Mouse (Mus musculus) CD4-positive, CD25-positive, alpha-beta regulatory T cell, adult 2 months (primary cell): ENCODE data around the gene 1700088E04Rik.

Experiments
- DNase-seq: peaks from one replicate; pipeline ENCODE4 v3.0.0-alpha.2; 2012; ENCODE audit warnings: low read depth, low spot score

The 1700088E04Rik gene

GRCm38 (mm10) chr15:79099456-79099855 is 41.6 kb downstream of the 1700088E04Rik start:
- no peak for DNase-seq

- DNase-seq, result no peak
Measured at GRCm38 (mm10) chr15:79098868-79099267, 42.2 kb downstream of the 1700088E04Rik start.

- DNase-seq, result no peak
Measured at GRCm38 (mm10) chr15:79098220-79098619, 42.8 kb downstream of the 1700088E04Rik start.

GRCm38 (mm10) chr15:79097611-79098025 is 43.4 kb downstream of the 1700088E04Rik start:
- no peak for DNase-seq

DNA sequence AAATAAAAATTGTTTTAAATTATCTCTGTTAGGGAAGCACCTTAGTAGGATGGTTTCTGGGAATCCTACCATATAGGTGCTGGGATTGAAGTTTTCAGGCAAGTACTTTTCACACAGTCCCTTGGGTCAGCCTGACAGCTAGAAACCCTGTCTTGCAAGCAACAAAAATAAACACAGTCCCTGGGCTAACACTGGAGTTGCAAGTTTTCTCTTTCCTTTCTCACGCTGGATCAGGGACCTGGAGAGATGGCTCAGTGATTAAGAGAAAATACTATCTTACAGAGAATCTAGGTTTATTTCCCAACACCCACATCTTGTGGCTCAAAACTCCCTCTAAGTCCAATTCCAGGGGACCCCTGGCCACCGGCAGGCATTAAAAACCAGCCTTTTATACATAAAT is 43.9 kb downstream of the 1700088E04Rik start:
- DNase-seq, result no peak

GRCm38 (mm10) chr15:79096556-79096955 is 44.5 kb downstream of the 1700088E04Rik start:
- DNase-seq, result no peak

DNA sequence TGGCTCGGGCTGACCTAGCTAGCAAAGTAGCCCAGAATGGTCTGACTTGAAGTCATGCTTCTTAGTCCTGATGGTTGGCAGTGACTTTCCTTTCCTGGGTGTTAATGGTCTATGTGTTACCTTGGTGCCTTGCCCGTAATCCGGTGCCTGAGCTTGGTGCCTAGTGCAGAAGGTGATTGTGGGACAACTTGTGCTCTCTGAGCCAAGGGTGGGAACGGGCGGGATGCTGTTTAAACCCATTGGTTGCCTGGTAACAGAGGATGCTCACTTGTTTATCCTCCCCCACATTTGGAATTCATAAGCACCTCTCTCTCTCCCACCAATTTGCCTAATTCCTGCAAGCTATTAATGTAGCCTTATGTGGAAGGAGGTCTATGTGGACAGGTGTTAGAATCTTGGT is 45.6 kb downstream of the 1700088E04Rik start:
- DNase-seq, result no peak

DNA sequence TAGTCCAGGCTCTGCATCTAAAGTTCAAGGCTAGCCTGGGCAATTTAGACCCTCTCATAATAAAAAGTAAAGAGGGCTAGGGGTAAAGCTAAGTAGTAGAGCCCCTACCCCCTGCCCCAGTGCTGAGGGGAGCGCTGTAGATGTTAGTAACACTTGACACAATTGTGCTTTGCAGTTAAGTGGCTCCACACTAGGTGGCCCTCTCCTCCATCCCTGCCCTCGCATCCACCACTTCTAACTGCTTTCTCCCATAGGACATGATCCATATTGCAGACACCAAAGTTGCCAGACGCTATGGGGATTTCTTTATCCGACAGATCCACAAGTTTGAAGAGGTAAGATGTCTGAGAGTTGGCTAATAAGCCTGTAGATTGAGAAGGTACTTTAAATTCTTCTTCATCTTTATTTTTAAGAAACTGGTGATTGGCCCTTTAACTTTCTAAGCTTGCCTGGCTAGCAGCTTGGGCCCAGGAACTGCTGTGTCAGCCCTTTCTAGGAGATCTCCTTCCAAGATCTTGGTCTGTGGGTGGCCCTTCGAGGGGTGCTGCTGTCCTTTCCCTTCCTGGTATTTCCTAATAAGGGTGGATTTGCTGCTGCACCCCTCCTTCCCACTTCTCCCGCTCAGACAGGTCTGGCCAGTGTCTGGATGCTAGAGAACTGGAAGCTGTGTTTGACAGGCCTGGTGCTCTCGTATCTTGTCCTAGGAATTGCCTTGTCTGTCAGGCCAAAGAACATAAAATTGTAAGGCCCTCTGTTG is 47.8 kb downstream of the 1700088E04Rik start:
- DNase-seq, result no peak

DNA sequence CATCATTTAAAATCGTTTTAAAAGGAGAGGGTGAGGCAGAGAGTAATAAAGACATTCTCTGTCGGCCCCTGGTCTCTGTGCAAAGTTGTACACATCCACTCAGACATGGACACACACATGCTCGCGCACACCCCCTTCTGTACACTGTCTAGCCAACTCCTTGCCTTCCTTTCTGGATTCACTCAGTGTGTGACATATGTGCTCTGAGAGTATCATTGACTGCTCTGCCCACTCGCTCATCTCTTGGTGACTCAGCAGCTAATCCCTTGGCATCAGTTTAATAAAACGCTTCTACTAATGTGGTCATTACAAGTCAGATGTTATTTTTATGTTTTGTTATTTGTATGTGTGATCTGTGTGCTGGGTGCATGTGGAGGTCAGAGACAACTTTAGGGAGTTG is 48.8 kb downstream of the 1700088E04Rik start:
- DNase-seq, result no peak

DNA sequence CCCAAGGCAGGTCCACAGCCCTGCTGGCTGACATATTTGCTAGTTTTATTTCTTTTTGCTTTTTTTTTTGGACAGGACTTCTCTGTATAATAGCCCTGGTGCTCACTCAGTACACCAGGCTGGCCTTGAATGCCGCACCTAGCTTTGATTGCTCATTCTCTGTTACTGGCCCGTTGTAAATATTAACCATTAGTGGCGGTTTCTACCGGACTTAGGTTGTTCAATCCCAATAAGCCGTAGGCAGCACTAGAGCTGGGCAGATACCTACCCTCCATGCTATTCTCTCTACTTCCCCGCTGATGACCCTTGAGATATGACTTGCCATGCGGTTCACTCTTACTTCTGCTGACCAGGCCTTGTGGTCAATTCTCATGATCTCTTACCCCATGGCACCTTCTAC is 61.5 kb downstream of the 1700088E04Rik start:
- DNase-seq, result no peak
